Mouse (Mus musculus): ENCODE measurements at regions not wholly inside any gene's neighbourhood (a gene's known extent, or its start where the extent isn't known, plus 50 kb on each side); places are given as distances from the start of the nearest gene placed in this dataset.

DNA sequence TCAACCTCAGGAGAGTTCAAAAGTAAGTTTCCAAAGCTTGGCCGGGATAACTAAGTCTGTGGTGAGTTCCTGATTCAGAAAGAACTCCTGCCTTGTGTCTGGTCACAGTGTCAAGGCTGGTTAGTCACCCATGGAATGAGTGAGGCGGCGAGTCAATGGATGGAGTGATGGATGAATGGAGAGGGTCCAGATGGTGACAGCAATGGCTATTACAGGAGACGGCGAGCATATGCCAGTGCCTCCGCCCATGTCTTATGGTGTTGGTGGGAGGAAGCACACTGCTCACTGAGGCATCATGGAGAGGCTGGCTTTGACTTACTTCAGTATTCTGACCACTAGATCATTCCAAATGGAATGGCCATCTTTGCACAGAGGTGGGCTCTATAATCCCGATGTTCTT lies 154.8 kb upstream of the Gm4791 start:
- TF ChIP-seq CTCF (IDR thresholded peaks at IDR 0.05; ENCODE audit: borderline replicate concordance, extremely low read depth, insufficient read depth, insufficient read length) = no peak
- TF ChIP-seq POLR2A (IDR thresholded peaks at IDR 0.05; ENCODE audit: borderline replicate concordance, extremely low read depth, insufficient read depth, insufficient read length, poor library complexity, severe bottlenecking) = no peak

Measured in brain, embryonic 14.5 days (tissue).